Mouse (Mus musculus) mature B cell (primary cell): ENCODE measurements at regions not wholly inside any gene's neighbourhood (a gene's known extent, or its start where the extent isn't known, plus 50 kb on each side); places are given as distances from the start of the nearest gene placed in this dataset.
"Not testable (repeated sequence)": the region's sequence is repeated elsewhere in the genome, so short reads cannot be mapped to it uniquely, and the experiment has no call there.

Experiments used
- in situ Hi-C: fragments of 300-500 bp; cut with MboI; formaldehyde crosslinking; loops from 2 replicates; pipeline ENCODE4 v1.14.3; 2019

- in situ Hi-C loops, result no loop called here
Observed at GRCm38 (mm10) chr2:78279382-78280056, 333.3 kb upstream of the Cwc22 start.

- in situ Hi-C loops, result no loop called here
Observed at GRCm38 (mm10) chr2:78278630-78279029, 332.5 kb upstream of the Cwc22 start.

- in situ Hi-C loops, result no loop called here
Observed at GRCm38 (mm10) chr2:78277699-78278098, 331.5 kb upstream of the Cwc22 start.

DNA sequence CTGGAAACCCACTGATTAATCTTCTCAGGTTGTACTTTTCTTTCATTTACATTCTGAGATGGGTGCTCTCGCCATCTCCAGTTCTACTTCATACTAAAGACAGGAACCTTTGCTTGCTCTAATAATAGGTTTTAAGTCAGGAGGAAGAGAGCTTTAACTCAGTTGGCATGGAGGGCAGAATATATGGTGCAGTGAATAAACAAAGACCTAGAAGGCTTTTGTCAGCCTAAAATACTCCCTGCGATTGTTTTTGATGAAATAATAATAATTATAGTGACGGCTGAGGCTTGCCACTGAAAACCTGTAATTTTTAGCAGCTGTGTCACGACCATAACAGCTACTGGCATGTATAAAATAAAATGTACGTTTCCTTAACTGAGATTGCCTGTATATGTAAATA is 327.9 kb upstream of the Cwc22 start:
- in situ Hi-C loops, result no loop called here

DNA sequence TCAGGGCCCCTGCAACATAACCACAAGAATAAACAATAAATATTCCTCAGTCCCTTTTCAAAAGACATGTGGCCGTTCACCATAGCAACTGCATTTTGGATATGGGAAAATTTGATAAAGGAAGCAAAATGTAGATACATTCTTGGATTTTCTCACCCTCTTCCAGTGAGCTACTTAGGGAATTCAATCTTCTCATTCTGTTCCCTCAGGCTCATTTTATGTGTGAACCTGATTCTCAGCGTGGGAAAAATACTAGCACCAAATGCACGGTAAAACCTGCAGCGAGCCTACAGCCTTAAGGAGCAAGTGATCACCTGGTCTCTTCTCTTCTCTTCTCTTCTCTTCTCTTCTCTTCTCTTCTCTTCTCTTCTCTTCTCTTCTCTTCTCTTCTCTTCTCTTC is 322.5 kb upstream of the Cwc22 start:
- in situ Hi-C loops, result no loop called here

DNA sequence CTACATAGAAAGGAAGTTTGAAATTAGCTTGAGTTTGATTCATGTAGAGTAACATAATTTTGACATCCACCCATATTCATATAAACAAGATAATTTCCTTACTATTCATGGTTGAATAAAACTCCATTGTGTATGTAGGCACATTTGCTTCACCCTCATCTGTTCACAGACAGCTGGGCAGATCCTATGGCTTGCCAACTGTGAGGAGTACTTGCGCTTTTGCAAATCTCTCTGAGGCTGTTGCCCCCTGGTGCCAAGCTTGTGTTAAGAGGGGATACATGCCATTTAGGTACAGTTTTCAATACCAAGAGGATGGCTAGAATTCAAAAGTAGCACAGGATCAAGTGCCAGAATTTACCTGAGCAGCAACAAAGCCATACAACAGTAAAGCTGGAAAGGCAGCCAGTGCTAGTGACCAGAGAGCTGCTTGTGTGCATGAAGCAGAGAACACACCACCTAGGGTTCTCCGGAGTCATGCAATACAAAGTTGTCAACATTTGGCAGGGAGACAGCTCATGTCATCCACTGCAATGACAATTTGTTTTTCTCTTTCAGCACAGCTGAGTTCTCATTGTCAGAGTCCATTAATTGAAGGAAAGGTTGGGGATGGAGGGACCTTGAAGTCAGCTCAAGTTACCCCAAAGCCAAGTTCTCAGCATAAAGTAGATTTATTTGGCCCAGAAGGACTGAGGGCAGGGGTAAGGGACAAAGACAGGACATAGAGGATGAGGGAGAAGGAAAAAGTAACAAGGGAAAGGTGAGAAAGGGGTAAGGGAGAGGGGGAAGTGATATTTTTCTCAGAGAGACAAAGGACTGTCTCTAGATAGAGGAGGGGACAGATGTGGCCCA is 321.6 kb upstream of the Cwc22 start:
- in situ Hi-C loops, result no loop called here

DNA sequence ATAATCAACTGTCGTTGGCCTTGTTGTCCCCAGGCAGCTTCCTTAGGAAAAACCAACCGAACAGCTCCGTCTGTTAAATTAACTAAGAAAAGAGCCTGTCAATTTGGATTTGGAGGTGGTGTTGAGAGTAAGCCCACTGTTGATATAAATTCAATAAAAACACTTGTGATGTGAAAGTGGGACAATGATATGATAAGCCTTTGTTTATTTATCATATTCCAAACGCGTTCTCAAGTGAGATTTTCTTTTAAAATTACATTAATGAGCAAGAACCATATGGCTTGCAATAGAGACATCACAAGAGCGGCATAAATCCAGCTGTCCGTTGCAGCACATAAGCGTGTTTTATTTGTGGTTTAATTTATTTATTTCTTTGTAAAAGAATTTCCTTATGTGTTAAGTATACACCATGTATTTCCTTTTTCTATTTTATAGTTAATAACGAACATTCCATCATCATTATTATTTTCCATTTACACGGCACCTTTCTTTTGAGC is 307.5 kb upstream of the Cwc22 start:
- in situ Hi-C loops, result no loop called here

DNA sequence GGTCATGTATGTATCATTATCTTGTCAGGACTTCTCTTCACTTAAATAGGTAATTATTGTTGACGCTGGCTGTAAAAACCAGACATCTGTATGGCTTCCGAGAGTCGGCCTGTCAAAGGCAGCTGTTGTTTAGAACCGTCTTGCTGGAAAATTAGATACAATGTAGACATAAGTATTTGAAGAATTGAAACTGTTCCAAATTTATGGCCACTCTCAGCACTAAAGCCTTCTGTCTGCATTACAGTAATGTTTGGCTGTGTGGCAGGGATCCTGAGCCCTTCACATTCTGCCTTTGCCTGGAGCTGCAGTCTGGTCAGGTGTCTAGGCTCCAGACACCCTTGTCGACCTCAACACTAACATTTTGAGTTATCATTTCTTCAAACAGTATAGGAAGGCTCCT is 300.2 kb upstream of the Cwc22 start:
- in situ Hi-C loops, result no loop called here

DNA sequence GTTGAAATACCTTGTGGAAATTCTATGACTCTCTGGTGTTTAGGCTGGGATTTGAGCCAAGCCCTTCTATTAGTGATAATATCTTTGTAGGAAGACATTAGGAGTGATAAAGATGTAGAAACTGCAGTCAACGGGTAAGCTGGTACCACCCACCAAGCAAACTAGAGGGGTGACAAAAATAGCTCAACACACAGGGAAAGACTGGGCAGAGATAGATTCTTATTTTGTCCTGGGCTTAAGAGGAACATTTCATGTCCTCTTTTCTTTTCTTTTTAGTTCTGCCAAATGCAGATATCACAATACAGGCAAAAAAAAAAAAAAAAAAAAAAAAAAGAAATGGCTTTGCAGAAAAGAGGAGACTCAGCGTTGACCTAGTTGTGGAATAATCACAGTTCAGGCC is 294.1 kb upstream of the Cwc22 start:
- in situ Hi-C loops, result no loop called here

GRCm38 (mm10) chr2:78225383-78226100 is 279.4 kb upstream of the Cwc22 start:
- in situ Hi-C loops, result not testable (repeated sequence)

DNA sequence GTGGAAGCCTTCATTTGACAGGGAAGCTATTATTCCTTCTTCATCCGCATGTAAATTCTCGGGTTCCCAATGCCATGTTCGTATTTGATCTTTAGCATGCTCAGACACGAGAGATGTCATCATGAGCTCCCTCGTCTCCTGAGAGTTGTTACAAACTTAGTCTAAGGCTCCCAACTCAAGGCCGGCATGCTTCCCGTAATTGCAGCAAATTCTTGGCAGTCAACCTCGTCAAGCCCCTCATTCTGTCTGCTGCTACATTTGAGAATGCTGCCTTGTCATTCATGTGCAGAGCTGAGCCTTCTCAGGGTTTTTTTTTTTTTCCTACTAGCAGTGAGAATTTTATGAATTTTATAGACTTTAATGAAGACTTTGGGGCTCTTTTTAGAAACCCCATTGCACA is 268.3 kb upstream of the Cwc22 start:
- in situ Hi-C loops, result no loop called here

GRCm38 (mm10) chr2:78205125-78205524 is 258.9 kb upstream of the Cwc22 start:
- in situ Hi-C loops, result no loop called here

- in situ Hi-C loops, result no loop called here
Observed at GRCm38 (mm10) chr2:78196006-78196405, 249.8 kb upstream of the Cwc22 start.

DNA sequence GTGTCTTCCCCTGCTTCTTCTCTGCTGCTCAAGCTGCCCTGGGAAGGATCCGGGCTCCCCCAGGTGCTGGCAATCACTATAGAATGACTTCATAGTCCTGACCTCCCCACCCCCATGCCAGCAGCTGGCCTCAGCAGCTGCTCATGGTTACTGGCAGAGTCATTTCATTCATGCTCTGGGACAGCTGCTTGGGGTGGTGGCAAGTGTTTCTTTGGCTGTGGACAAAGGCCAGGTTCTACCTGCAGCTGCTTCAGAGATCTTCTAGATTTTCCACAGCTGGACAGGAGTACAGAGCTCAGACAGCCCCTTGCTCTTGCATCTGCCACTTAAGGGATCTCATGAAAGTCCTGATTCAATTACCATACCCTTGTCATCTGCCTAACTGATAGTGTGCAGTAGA is 243.4 kb upstream of the Cwc22 start:
- in situ Hi-C loops, result no loop called here

GRCm38 (mm10) chr2:78184950-78185349 is 238.8 kb upstream of the Cwc22 start:
- in situ Hi-C loops, result no loop called here

GRCm38 (mm10) chr2:78173784-78174183 is 227.6 kb upstream of the Cwc22 start:
- in situ Hi-C loops, result no loop called here

- in situ Hi-C loops, result no loop called here
Observed at GRCm38 (mm10) chr2:78172819-78173218, 226.6 kb upstream of the Cwc22 start.

- in situ Hi-C loops, result no loop called here
Observed at GRCm38 (mm10) chr2:78170162-78170747, 224.1 kb upstream of the Cwc22 start.

DNA sequence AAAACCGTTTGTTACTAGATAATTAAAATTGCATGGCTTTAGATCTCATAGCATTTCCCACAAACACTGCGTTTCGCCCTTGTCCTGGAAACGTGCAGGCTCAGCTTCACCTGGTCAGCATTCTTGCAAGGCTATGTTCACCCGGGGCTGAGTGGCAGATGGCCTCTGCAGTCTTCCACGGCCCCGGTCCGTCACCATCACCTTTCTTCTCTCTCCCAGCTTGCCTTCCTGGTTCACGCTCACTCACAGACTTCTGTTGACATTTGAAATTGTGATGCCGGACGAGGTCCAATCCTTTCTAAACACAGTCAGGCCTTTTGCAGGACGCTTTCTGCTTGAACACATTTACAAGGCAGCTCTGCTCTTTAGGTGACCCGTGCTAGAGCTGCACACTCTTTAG is 219.3 kb upstream of the Cwc22 start:
- in situ Hi-C loops, result no loop called here

GRCm38 (mm10) chr2:78159877-78160485 is 213.8 kb upstream of the Cwc22 start:
- in situ Hi-C loops, result no loop called here

DNA sequence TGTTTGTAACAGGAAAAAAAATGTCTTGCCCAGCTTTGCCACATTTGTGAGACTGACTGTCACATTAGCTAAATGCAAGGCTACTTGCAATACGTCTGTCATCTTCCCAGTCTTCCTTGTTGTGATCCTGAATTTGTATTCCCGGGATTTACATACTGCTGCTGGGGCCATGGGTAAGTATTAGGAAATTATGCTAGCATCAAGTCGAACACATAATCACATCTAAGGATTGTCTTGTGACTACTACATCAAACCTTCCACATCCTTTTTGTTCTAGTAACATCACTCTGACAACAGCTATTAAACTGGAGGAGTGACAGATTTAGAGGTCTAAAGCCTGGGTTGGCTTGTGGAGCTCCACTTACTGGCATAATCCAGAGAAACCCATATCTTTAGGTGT is 164.2 kb upstream of the Cwc22 start:
- in situ Hi-C loops, result no loop called here

DNA sequence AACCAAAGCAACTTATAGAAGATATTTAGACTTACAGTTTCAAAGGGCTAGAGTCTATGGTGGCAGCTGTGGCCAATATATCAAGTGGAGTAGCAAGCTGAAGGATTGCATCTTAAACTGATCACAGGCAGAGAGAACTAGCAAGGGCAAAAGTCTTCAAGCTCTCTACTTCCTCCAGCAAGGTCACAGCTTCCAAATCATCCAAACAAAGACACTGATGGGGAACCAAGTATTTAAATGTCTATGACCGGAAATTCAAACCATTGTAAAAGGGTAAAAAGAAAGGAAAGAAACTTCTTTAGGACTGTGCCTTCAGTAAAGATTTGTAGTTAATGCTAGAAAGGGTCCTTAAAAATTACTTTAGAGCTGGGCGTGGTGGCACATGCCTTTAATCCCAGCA is 149.4 kb upstream of the Cwc22 start:
- in situ Hi-C loops, result no loop called here
